Comparison of ENCODE assay signal across 10 mouse cellular contexts in the genomic region with DNA sequence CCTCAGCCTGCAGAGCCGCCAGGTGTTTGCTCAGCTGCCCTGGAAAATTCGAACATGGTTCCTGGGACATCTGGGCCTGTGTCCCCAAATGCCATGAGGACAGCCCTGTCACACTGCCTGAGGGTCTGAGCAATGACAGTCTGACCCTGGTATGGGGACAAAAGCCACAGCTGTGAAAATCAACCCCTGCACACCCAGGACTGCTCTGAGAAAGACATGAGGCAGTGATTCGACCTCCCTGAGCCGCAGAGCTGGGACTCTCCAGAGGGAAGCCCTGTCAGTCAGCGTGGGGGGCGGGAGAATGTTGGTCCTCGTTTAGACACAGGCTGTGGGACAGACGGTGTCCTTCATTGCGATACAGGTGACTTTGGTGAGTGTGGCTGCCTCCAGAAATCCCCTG. TPM values are rescaled to one million over a fixed set of nuclear protein-coding genes. Genes with fewer than 3 reads are reported as not detected.
DNase-seq lines count a peak whose midpoint lies in the region; ATAC-seq and TF ChIP-seq lines count a peak whose summit lies in the region.
"Had no signal": no experiment of that assay in that cellular context is flagged by ENCODE, and none has a peak within 500 bp of the region (broad histone marks: within the 10 kb centered on the region; RNA-seq: fewer than 3 reads in every experiment).

No protein-coding gene starts in this region.

- intact Hi-C loops in heart, postnatal 25 days (cut with DNase I), result no loop called here
- intact Hi-C loops in left cerebral cortex, postnatal 4 days (cut with DNase I), result no loop called here

- no peaks in the 10 kb centered on the region for H3K36me3 ChIP-seq in heart, embryonic 15.5 days
- no peaks in the 10 kb centered on the region for H3K36me3 ChIP-seq in neural tube, embryonic 11.5 days (ENCODE audit: control insufficient read depth, insufficient read depth, low read length)
- no peaks in the 10 kb centered on the region for H3K36me3 ChIP-seq in stomach, postnatal 0 days (ENCODE audit: control insufficient read depth, insufficient read depth, low read length)

- no peaks in the 10 kb centered on the region for H3K27me3 ChIP-seq in heart, embryonic 15.5 days
- no peaks in the 10 kb centered on the region for H3K27me3 ChIP-seq in neural tube, embryonic 11.5 days (ENCODE audit: control insufficient read depth, insufficient read depth, low read length)
- no peaks in the 10 kb centered on the region for H3K27me3 ChIP-seq in stomach, postnatal 0 days (ENCODE audit: control insufficient read depth, insufficient read depth, low read length)

- peak overlapping the region; percentile 45 for H3K4me2 ChIP-seq in heart, embryonic 15.5 days
- no peak overlapping the region for H3K4me2 ChIP-seq in neural tube, embryonic 11.5 days (ENCODE audit: low read depth)
- H3K4me2 ChIP-seq in stomach, postnatal 0 days (replicated peaks; ENCODE audit: low read depth), result 0 out of 2 replicates have a peak overlapping the region, but pooled peaks have one; percentile 2

- DNase-seq in embryo, embryonic 10.5 days (ENCODE audit: low spot score), result peak; percentile 47
- no peak for DNase-seq in embryo, embryonic 10 days (ENCODE audit: low spot score)
- no peak for DNase-seq in heart, postnatal 25 days (ENCODE audit: low spot score)
- no peak for DNase-seq in neural tube, embryonic 11.5 days (ENCODE audit: low spot score)
- no peak for DNase-seq in neural tube, embryonic 10.5 days (ENCODE audit: extremely low spot score, low spot score)
- no peak for DNase-seq in stomach, postnatal 0 days (ENCODE audit: low spot score)
- DNase-seq in left cerebral cortex, postnatal 4 days, result no peak

- H3K9ac ChIP-seq in heart, embryonic 15.5 days, result peak overlapping the region; percentile 3; the same call in 1 of the 2 replicates
- no peak overlapping the region for H3K9ac ChIP-seq in neural tube, embryonic 11.5 days (ENCODE audit: low read length)
- no peak overlapping the region for H3K9ac ChIP-seq in stomach, postnatal 0 days (ENCODE audit: low read length)
- H3K9ac ChIP-seq: liver, embryonic 14.5 days had no signal

- TF ChIP-seq EP300 in stomach, postnatal 0 days (optimal IDR thresholded peaks at IDR 0.05), result no peak

- peaks cover 97% of the 10 kb centered on the region for H3K4me1 ChIP-seq in heart, embryonic 15.5 days (replicated peaks)
- H3K4me1 ChIP-seq in neural tube, embryonic 11.5 days (ENCODE audit: control insufficient read depth, insufficient read depth, low read length), result peaks cover 69% of the 10 kb centered on the region
- peaks cover 12% of the 10 kb centered on the region for H3K4me1 ChIP-seq in stomach, postnatal 0 days (replicated peaks; ENCODE audit: control insufficient read depth, insufficient read depth)

- H3K9me3 ChIP-seq in heart, embryonic 15.5 days (replicated peaks), result no peaks in the 10 kb centered on the region
- H3K9me3 ChIP-seq in neural tube, embryonic 11.5 days (ENCODE audit: control insufficient read depth, low read length), result no peaks in the 10 kb centered on the region
- H3K9me3 ChIP-seq in stomach, postnatal 0 days (ENCODE audit: control insufficient read depth, low read length), result no peaks in the 10 kb centered on the region

- no peak for ATAC-seq in heart, embryonic 15.5 days (replicated peaks; ENCODE audit: insufficient number of reproducible peaks, insufficient read depth, low FRiP score, low read depth)
- no peak for ATAC-seq in neural tube, embryonic 11.5 days (ENCODE audit: insufficient read depth, low FRiP score, low TSS enrichment)
- ATAC-seq in stomach, postnatal 0 days (ENCODE audit: low FRiP score, low TSS enrichment), result no peak
- ATAC-seq: activated CD4-positive, CD25-positive, alpha-beta regulatory T cell, adult 4 months had no signal

- H3K4me3 ChIP-seq in heart, embryonic 15.5 days, result no peak overlapping the region
- H3K4me3 ChIP-seq in neural tube, embryonic 11.5 days (ENCODE audit: low read depth, low read length), result no peak overlapping the region
- H3K4me3 ChIP-seq in stomach, postnatal 0 days (ENCODE audit: low read depth, low read length), result no peak overlapping the region

- TF ChIP-seq CTCF in stomach, postnatal 0 days (IDR thresholded peaks at IDR 0.05; ENCODE audit: low read depth), result no peak

- WGBS in heart, embryonic 15.5 days, result 29% methylated on average over 9 of the region's 9 CpGs
- 39% methylated on average over 9 of the region's 9 CpGs for WGBS in neural tube, embryonic 11.5 days
- 51% methylated on average over 9 of the region's 9 CpGs for WGBS in stomach, postnatal 0 days

- peak overlapping the region; percentile 92 for H3K27ac ChIP-seq in heart, embryonic 15.5 days
- peak overlapping the region; percentile 17; the same call in 1 of the 2 replicates for H3K27ac ChIP-seq in neural tube, embryonic 11.5 days (ENCODE audit: low read depth, low read length)
- H3K27ac ChIP-seq in stomach, postnatal 0 days (replicated peaks), result 0 out of 2 replicates have a peak overlapping the region, but pooled peaks have one; percentile 71
- H3K27ac ChIP-seq: liver, embryonic 14.5 days had no signal

RNA-seq across cellular contexts. Expression of gene Ccdc85c, which starts 29.6 kb away (rescaled TPM):
- 4.7 and 5.7 TPM in 2 replicates for polyA plus RNA-seq in heart, embryonic 15.5 days (2015; fragmentation: Nextera tagmentation; extraction: Ambion mirVana)
- total RNA-seq in heart, postnatal 25 days (2021), result 10 to 100 TPM; 36.4 to 40.9 TPM
- 18.9 and 20.3 TPM in 2 replicates for polyA plus RNA-seq in neural tube, embryonic 11.5 days (2014; fragmentation: Nextera tagmentation; extraction: Ambion mirVana)
- 6.7 and 7.0 TPM in 2 replicates for polyA plus RNA-seq in stomach, postnatal 0 days (2015; fragmentation: Nextera tagmentation; extraction: Ambion mirVana)
- total RNA-seq in left cerebral cortex, postnatal 4 days (2021), result 10 to 100 TPM; 60.2 to 64.1 TPM

Comparison
In these comparisons a context has a peak if more than half of its experiments do, and no peak if none do; other contexts are left out.
1. H3K27ac ChIP-seq: peak in every context shown above with its lines; median percentile 92 in heart, embryonic 15.5 days; 71 in stomach, postnatal 0 days; 17 in neural tube, embryonic 11.5 days.